Mouse (Mus musculus) kidney, adult 2 months (tissue): ENCODE measurements at regions not wholly inside any gene's neighbourhood (a gene's known extent, or its start where the extent isn't known, plus 50 kb on each side); places are given as distances from the start of the nearest gene placed in this dataset.

Experiments used
- CTCF ChIP-seq: fragments of 200-500 bp; conservative IDR thresholded peaks from 2 replicates; pipeline ENCODE4 v1.5.1; 2011; ENCODE audit warnings: low read depth, mild to moderate bottlenecking, control low read depth, low read length, moderate library complexity, mixed read lengths; ENCODE audit not compliant: insufficient read depth, insufficient read length
- POLR2A ChIP-seq: fragments of 200-500 bp; IDR thresholded peaks from one replicate; pipeline ENCODE4 v1.6.1; 2011; ENCODE audit warnings: low read depth, low read length, control low read depth

- TF ChIP-seq CTCF (no peak), POLR2A (no peak)
These were observed 434.5 kb upstream of the Cdh4 start for GRCm38 (mm10) chr2:179007766-179008165.
